Mouse (Mus musculus) CD4-positive, CD25-positive, alpha-beta regulatory T cell, adult 4 months (primary cell): ENCODE results near the gene Pld6. TPM values are rescaled to one million over a fixed set of nuclear protein-coding genes. Genes with fewer than 3 reads are reported as not detected.

Experiments
- ATAC-seq: one replicate; pipeline ENCODE4 v1.8.0; 2017
- polyA plus RNA-seq, 2 experiments: library from polyadenylated mRNA; unstranded; fragments of 100-300 nt; shearing (Covaris generic); gene quantifications; one replicate each; pipeline ENCODE4 v1.2.1; 2017

The Pld6 gene
- polyA plus RNA-seq, 2 experiments from 2014 or later: 0.36 TPM; not detected in 1

- ATAC-seq: no peak
Observed at GRCm38 (mm10) chr11:59783591-59783990, 3.9 kb downstream of the Pld6 start.

- ATAC-seq: no peak
Observed at GRCm38 (mm10) chr11:59782091-59782590, 5.3 kb downstream of the Pld6 start.

GRCm38 (mm10) chr11:59780241-59780640, 7.2 kb downstream of the Pld6 start:
- no peak for ATAC-seq

- ATAC-seq: no peak
Observed at GRCm38 (mm10) chr11:59779406-59779805, 8.0 kb downstream of the Pld6 start.

GRCm38 (mm10) chr11:59778874-59779223, 8.6 kb downstream of the Pld6 start:
- no peak for ATAC-seq

- peak; percentile 77 for ATAC-seq
Observed at GRCm38 (mm10) chr11:59778181-59778873, 9.1 kb downstream of the Pld6 start.

- ATAC-seq: no peak
Observed at GRCm38 (mm10) chr11:59777259-59777658, 10.2 kb downstream of the Pld6 start.

- ATAC-seq: no peak
Observed at GRCm38 (mm10) chr11:59775435-59776148, 11.9 kb downstream of the Pld6 start.

GRCm38 (mm10) chr11:59774522-59774921, 12.9 kb downstream of the Pld6 start:
- ATAC-seq: no peak

GRCm38 (mm10) chr11:59772902-59773301, 14.5 kb downstream of the Pld6 start:
- no peak for ATAC-seq

GRCm38 (mm10) chr11:59772291-59772690, 15.2 kb downstream of the Pld6 start:
- no peak for ATAC-seq

GRCm38 (mm10) chr11:59770753-59771152, 16.7 kb downstream of the Pld6 start:
- no peak for ATAC-seq

GRCm38 (mm10) chr11:59769738-59770137, 17.7 kb downstream of the Pld6 start:
- no peak for ATAC-seq

GRCm38 (mm10) chr11:59769307-59769706, 18.1 kb downstream of the Pld6 start:
- no peak for ATAC-seq

- no peak for ATAC-seq
Observed at GRCm38 (mm10) chr11:59760796-59761195, 26.6 kb downstream of the Pld6 start.

GRCm38 (mm10) chr11:59759626-59760025, 27.8 kb downstream of the Pld6 start:
- no peak for ATAC-seq

- no peak for ATAC-seq
Observed at GRCm38 (mm10) chr11:59759178-59759577, 28.3 kb downstream of the Pld6 start.

- no peak for ATAC-seq
Observed at GRCm38 (mm10) chr11:59758191-59758985, 29.1 kb downstream of the Pld6 start.

GRCm38 (mm10) chr11:59756351-59756750, 31.1 kb downstream of the Pld6 start:
- no peak for ATAC-seq

- ATAC-seq: no peak
Observed at GRCm38 (mm10) chr11:59754504-59754903, 32.9 kb downstream of the Pld6 start.

GRCm38 (mm10) chr11:59749050-59749449, 38.4 kb downstream of the Pld6 start:
- ATAC-seq: no peak

- no peak for ATAC-seq
Observed at GRCm38 (mm10) chr11:59746614-59747013, 40.8 kb downstream of the Pld6 start.

GRCm38 (mm10) chr11:59745851-59746250, 41.6 kb downstream of the Pld6 start:
- no peak for ATAC-seq
